Mouse (Mus musculus): ENCODE results near the gene Smim1. TPM values are rescaled to one million over a fixed set of nuclear protein-coding genes. Genes with fewer than 3 reads are reported as not detected.

The Smim1 gene
- total RNA-seq, 2 experiments from 2014 or later = 6.6 to 7.6 TPM

DNA sequence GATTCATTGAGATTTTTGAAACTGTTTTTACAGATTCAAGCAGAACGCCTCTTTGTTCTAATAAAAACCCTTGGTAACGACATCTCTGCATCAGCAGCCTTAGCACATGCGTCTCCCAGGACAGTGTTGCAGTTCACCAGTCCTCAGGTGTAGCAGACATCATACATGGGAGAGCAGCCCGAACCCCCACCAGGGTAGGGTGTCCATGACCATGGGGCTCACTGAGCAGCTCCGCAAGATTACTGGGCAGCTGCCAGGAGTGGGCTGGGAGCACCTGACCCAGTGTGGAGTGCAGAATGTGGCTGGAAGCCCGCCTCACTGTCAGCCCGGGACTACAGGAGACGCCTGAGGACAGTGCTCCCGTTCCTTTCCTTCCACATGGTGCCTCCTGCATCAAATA, 4.6 kb downstream of the Smim1 start:
- DNase-seq = no peak

DNA sequence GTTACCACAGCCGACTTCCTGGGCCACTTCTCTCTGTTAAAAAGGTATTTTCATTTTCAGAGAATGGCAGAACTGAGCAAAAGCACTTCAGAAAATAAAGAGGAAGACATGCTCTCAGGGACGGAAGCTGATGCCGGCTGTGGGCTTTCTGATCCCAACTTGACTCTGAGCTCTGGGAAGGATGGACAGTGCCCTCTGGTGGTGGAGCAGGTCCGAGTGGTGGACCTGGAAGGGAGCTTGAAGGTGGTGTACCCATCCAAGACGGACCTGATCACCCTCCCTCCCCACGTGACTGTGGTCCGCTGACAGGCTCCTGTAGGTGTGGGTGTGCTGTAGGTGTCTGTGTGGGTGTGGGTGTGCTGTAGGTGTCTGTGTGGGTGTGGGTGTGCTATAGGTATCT, 6.5 kb downstream of the Smim1 start:
- peak in 1 of 2 experiments; percentile 34 for DNase-seq

DNA sequence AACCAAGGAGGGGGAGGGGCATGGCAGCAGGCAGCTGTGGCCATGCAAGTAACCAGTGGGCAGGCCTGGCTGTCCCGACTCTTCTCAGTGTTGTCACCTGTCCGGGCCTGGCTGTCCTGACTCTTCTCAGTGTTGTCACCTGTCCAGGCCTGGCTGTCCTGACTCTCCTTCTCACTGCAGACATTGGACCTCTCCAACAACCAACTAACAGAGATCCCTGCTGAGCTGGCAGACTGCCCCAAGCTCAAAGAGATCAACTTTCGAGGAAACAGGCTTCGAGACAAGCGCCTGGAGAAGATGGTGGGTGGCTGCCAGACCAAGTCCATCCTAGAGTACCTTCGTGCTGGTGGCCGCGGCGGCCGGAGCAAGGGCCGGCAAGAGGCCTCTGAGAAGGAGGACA, 10.6 kb downstream of the Smim1 start:
- DNase-seq = no peak

DNA sequence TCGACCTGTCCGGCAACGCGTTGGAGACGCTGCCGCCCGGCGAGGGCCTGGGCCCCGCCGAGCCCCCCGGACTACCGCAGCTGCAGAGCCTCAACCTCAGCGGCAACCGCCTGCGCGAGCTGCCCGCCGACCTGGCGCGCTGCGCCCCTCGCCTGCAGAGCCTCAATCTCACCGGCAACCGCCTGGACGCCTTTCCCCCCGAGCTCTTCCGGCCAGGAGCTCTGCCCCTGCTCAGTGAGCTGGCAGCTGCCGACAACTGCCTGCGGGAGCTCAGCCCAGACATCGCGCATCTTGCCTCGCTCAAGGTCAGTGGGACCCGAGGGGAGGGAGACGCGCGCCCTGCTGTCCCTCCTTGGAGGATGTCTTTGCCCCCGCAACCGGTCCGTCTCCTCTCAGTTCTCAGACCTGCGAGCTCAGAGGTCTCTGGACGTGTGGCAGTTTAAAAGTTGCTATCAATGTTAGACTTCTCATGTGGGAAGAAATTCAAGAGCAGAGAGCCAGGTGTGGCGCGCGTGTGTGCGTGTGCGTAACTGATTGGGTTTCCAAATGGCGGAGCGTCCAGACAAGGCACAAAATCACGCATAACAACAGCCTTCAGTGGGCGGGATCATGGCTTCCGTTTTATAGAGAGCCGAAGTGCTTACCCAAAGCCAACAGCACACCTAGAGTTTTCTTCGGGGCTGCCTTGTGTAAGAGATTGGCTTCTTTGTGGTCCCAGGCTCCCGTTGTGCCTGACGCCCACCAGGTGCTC, 13.7 kb downstream of the Smim1 start:
- peak in 1 of 2 experiments; percentile 35 for DNase-seq

DNA sequence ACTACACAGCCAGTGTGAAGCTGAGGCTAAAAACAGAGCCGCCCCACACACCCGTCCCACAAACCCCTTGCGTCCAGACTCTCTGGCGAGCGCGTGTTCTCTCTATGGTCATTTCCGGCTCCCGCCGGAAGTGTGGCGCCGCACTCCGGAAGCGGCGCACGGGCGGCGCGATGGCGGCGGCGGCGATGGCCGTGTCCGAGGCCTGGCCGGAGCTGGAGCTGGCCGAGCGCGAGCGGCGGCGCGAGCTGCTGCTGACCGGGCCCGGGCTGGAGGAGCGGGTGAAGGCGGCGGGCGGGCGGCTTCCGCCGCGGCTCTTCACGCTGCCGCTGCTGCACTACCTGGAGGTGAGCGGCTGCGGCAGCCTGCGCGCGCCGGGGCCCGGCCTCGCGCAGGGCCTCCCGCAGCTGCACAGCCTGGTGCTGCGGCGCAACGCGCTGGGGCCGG, 14.4 kb downstream of the Smim1 start, which contains the start of gene Lrrc47:
Lrrc47 (plus strand) TSS at position 86 of the 444 bp plus-strand sequence.
- DNase-seq = peak; percentile 83 to 84

DNA sequence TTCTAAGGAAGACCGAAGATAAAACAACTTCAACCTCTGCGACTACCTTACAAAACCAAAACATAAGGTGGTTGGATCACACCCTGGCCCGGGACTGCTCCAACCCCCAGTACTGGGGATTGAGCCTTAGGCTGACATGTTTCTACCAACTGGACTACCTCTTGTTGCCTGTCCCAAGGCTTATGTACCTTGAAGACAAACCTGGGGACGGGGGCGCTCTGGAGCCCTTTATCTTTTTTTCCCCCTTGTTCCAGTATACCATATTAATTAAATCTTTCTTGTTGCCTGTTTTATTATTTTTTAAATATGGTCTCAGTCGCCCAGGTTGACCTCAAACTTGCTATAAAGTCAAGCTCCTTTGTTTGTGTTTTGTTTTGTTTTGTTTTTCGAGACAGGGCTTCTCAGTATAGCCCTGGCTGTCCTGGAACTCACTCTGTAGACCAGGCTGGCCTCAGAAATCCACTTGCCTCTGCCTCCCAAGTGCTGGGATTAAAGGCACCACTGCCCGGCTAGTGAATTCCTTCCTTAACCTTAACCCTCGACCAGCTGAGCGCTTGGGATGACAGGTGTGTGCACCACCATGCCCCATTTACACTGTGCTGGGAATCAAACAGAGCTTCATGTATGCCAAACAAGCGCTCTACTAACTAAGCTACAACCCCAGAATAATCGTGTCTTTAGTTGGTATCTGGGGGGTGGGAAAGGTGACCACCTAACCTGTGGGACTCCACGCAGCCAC, 15.0 kb downstream of the Smim1 start:
- DNase-seq = no peak

DNA sequence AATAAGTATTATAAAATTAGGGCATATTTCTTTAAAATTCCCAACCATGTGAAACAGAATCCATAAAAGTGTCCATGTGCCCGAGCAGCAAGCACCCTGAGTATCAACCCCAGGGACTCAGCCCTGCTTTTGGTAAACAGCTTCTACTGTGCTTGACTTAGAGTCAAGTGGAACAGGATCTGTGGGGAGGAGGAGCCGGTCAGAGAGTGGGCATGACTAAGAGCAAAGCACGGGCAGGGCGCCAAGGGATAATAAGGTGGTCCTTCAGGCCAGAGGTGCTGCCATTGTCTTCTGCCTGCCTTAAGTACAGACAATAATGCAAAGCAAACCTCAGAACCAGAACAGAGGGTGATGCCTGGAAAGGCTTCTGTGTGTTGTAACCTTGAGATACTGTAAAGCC, 18.3 kb downstream of the Smim1 start:
- no peak for DNase-seq

DNA sequence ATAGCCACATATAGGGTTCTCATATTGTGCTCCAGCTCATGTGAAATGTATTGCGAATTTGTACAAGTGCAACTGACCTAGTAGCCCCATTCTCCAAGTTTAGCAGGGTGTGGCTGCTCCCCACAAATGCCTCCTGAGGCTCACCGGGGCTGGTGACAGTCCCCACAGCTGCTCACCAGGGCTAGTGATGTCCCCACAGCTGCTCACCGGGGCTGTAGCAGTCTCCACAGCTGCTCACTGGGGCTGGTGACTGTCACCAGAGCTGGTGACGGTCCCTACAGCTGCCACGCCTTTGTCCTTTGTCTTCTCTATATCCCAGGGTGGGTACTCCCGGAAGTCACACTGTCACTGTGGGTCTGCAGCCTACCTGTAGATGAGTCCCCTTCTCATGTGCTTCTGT, 19.8 kb downstream of the Smim1 start:
- DNase-seq = no peak

DNA sequence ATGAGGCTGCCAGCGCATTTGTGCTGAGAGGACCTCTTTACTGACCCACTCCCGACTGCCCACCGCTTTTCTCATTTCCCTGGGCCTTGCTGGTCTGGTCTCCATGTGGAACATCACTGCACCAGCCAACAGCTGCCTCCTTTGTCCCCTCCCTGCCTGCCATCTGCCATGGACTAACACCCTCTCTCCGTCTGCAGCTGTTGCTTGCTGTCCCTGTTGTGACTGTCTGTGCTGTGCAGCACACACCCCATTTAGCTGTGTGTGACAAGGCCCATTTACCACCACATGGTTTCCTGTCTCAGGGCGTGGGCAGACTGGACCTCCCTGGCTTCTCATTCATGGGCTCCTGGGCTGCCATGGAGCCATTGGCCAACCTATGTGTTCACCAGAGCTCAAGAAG, 20.5 kb downstream of the Smim1 start:
- no peak for DNase-seq

DNA sequence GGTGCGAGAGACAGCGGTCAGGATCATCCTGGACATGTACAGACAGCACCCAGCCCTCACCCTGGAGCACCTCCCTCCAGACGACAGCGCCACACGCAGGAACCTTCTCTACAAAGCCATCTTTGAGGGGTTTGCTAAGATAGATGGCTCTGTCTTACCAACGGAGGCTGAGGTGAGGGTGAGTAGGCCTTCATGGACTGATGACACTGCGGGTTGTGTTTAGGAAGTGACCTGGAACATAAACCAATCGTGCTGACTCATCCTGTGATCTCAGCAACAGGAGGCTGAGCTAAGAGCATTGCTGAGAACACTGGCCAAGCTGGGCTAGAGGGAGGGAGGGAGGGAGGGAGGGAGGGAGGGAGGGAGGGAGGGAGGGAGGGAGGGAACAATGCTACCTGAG, 32.5 kb downstream of the Smim1 start:
- DNase-seq = no peak

DNA sequence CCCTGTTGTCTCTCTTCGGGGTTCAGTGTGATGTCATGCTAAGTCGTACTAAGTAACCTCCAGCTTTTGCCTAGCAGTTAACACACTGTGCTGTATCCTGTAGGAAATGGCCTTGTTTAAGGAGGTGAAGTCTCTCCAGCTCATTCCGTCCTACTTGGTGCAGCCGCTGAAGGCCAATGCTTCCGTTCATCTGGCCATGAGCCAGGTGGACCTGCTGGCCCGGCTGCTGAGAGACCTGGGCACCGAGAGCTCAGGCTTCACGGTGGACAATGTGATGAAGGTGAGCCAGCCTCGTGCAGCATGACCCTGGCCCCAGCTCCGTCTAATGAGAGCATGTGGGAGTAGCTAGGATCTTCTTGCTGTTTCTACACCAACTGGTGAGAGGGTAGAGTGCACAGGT, 33.3 kb downstream of the Smim1 start:
- DNase-seq = no peak

DNA sequence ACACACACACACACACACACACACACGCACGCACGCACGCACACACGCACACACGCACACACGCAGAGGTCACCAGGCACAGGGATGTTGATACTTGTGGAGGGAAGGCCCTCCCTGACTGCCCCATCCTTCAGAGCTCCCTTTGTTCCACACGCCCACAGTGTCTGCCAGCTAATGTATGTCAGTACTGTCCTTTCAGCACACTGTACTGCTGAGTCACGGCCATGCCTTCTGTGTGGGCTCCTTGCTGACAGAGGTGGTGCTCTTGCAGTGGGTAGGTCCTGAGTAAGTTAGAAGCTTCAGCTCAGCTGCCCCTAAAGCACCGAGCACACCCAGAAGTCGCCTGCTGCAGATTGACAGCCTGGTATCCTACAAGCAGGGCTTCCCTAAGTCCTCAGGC, 45.6 kb downstream of the Smim1 start:
- DNase-seq = no peak

DNA sequence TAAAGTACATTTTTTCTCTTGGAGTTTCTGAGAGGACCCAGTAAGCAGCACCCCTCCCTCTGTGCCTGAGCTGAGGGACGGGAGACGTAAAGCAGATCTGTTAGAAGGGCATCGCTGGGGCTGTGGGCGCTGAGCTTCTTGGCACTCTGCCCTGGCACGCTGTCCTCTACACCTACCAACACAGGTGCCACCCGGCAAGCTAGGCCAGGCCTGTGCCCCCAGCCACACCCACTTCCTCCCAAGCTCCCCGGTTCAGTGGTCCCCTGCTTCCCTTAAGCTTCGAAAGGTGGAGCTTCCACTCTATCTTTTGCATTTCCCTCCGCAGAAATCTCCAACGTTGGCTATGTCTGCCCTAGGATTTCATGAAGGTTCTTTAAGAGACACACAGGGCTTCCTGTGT, 46.8 kb downstream of the Smim1 start:
- DNase-seq = no peak

DNA sequence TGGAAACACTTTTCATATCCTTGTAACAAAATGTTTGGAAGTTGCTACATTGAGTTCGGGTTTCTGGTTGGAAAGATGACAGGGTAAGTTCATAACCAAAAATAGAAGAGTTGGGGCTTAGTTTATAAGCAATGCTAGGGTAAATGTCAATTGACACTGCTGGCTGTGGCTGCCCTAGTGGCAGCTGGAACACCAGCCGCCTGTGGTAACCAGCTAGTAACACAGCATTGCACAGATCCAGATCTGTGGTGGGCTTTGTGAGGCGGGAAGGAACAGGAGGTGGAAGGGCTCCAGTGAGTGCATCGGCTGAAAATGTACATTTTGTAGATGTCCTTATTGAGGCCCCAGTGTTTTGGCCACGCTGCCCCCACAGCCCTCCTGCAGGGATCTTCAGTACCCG, 50.3 kb downstream of the Smim1 start:
- no peak for DNase-seq

DNA sequence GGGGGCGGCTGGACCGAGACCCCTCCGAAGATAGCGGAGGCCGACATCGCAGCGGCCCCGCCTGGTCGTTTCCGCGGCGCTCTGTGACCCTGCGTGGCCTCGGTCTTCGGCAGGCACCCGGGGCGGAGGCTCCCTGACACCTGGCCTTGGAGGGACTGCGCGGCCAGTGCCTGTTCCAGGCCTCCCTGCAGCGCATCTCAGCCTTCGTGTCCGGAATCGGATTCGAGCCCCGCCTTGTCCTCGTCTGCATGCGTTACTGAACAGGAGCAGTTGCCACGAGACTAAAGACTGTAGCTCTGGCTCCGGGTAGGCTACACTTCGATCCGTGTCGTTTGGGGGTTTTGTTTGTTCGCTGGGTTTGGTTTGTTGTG, 50.8 kb downstream of the Smim1 start:
- no peak for DNase-seq

DNA sequence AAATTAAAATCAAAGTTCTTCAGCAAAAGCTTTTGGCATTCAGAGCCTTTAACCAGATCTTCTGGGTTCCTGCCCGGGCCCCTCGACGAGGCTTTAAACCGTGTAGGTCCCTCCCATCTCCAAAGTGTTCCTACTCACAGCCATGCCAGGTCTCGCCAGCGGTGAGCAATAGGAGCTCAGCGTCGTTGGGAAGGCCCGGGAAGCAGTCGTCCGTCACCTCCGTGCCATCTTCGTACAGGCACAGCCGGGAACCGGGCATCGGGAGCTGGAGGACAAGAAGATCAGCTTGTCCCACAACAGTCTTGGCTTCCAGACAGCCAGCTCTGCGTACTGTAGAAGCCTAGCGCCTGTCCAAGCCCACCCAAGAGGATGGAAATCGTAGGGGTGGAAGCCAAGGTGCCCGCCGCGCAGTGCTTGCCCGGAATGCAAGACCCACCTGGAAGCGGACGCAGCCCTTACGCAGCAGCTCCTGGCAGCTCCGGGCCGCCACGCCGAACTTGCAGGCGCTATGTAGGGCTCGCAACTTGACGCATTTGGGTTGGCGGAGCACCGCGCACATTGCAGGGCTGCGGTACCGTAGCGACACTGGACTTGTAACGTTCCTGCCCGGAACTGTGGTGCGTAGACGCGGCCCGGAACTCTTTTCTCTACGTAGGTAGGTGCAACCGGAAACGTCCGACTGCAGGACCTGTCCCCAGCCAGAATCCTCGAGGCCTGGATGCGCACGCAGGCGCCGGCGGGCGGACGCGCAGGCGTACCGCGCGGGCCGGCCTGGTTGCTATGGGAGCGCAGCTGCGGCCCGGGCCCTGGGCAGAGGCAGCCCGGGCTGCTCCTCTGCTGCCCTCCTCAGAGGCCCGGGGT, 51.4 kb downstream of the Smim1 start, which contains the start of the genes Dffb and Cep104:
Dffb (minus strand) TSS at position 696 of the 861 bp plus-strand sequence.
Cep104 (plus strand) TSS at position 764 of the 861 bp plus-strand sequence.
- peak; percentile 93 to 94 for DNase-seq

Other genes with a start within 250 kb of the Smim1 start
- gene A430005L14Rik, start 69.0 kb downstream of the Smim1 start, total RNA-seq (2021) = 10 to 100 TPM; 22.4 to 25.1 TPM
- 10 to 100 TPM; 12.2 to 16.0 TPM for gene Dffb, start 51.1 kb downstream of the Smim1 start, total RNA-seq (2021)
- gene Cep104, start 51.0 kb downstream of the Smim1 start, total RNA-seq (2021) = 10 to 100 TPM; 32.1 to 38.4 TPM
- 10 to 100 TPM; 64.5 to 70.7 TPM for gene Lrrc47, start 14.5 kb downstream of the Smim1 start, total RNA-seq (2021)
- 1 to 10 TPM; 1.1 to 1.3 TPM for gene Ccdc27, start 16.4 kb upstream of the Smim1 start, total RNA-seq (2021)
- 1 to 10 TPM; 1.6 to 3.1 TPM for gene Trp73, start 114.0 kb upstream of the Smim1 start, total RNA-seq (2021)
- gene Wrap73, start 116.1 kb upstream of the Smim1 start, total RNA-seq (2021) = 10 to 100 TPM; 33.8 to 36.0 TPM
- 100 to 1,000 TPM; 161 to 177 TPM for gene Tprgl, start 134.4 kb upstream of the Smim1 start, total RNA-seq (2021)
- gene Megf6, start 144.5 kb upstream of the Smim1 start, total RNA-seq (2021) = 1 to 10 TPM; 5.1 to 5.2 TPM